Mouse (Mus musculus) cortical plate, adult 2 months (tissue): ENCODE results near the gene Pip4k2a. TPM values are rescaled to one million over a fixed set of nuclear protein-coding genes. Genes with fewer than 3 reads are reported as not detected.

Experiments
- H3K27ac ChIP-seq: fragments of 200-500 bp; 2 replicates; pipeline ENCODE4 v1.5.1; 2012; ENCODE audit warnings: low read length, control low read depth, inconsistent platforms; ENCODE audit not compliant: insufficient read depth
- H3K4me1 ChIP-seq: fragments of 200-500 bp; 2 replicates; pipeline ENCODE4 v1.6.1; 2011; ENCODE audit warnings: low read length; ENCODE audit not compliant: control insufficient read depth, insufficient read depth
- H3K4me3 ChIP-seq: fragments of 200-500 bp; 2 replicates; pipeline ENCODE4 v1.5.1; 2011; ENCODE audit warnings: mild to moderate bottlenecking, low read length, control low read depth; ENCODE audit not compliant: insufficient read depth
- CTCF ChIP-seq: fragments of 200-500 bp; IDR thresholded peaks from 2 replicates; pipeline ENCODE4 v1.5.1; 2011; ENCODE audit warnings: mild to moderate bottlenecking, control low read depth, low read length; ENCODE audit not compliant: insufficient read depth; ENCODE audit errors: extremely low read depth
- POLR2A ChIP-seq: fragments of 200-500 bp; IDR thresholded peaks from 2 replicates; pipeline ENCODE4 v1.6.1; 2011; ENCODE audit warnings: mild to moderate bottlenecking, low read length, control low read depth; ENCODE audit not compliant: insufficient read depth; ENCODE audit errors: extremely low read depth
- polyA plus RNA-seq: library from polyadenylated mRNA; depleted of rRNA; stranded (reverse); fragments of >200 nt; gene quantifications from 2 replicates; pipeline ENCODE4 v1.2.3, GENCODE M21; 2012

Pip4k2a gene
- polyA plus RNA-seq, 1 experiment: 58.8 TPM

DNA sequence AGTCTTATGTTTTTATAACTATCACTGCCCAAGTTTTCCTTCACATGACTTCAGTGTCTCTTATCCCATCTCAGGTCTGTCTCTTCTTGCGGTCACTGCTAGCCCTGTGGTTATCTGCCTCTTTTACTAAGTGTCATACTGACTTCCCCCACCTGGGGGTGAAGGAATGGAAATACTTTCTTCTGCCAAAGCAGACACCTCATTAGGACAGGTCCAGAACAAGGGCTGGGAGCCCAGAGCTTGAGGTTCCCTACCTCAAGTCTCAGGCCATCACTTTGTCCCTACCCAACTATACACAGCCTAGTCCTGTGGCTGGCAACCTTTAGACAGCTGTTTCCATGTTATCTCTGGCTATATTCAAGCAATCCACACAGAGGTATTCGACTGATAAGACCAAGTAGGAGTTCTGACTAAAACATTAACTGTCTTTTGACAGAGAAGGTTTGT is 62.3 kb downstream of the Pip4k2a start:
- H3K4me1 ChIP-seq: no peaks in the 10 kb centered on the region; the same call in 1 of the 2 replicates
- TF ChIP-seq CTCF (no peak), POLR2A (no peak)
- H3K4me3 ChIP-seq: no peak overlapping the region
- H3K27ac ChIP-seq: no peak overlapping the region

- TF ChIP-seq POLR2A (no peak), CTCF (no peak)
- no peak overlapping the region for H3K4me3 ChIP-seq
- H3K4me1 ChIP-seq: peaks cover 2% of the 10 kb centered on the region; the same call in 1 of the 2 replicates
- no peak overlapping the region for H3K27ac ChIP-seq
Observed at GRCm38 (mm10) chr2:18934131-18934530, 63.8 kb downstream of the Pip4k2a start.

DNA sequence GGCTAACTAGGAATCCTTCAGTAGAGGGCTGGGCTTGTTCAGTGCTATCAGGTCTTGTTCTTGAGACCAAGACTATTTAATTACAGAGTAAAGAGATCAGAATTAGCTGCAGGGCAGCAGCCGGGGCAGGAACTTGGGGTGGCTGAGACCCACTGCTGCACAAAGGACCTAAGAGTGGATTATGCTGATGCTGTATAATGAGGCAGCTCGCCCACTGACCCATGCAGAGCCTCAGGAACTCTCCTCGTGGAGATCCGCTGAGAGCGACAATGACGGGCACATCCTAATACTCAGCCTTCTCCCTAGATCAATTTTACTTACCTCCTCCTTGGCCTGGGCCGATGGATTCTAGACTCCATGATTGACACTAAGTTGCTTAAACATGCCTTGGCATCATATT is 64.5 kb downstream of the Pip4k2a start:
- TF ChIP-seq CTCF (no peak), POLR2A (no peak)
- Histone ChIP-seq H3K27ac (no peak overlapping the region), H3K4me3 (no peak overlapping the region)

DNA sequence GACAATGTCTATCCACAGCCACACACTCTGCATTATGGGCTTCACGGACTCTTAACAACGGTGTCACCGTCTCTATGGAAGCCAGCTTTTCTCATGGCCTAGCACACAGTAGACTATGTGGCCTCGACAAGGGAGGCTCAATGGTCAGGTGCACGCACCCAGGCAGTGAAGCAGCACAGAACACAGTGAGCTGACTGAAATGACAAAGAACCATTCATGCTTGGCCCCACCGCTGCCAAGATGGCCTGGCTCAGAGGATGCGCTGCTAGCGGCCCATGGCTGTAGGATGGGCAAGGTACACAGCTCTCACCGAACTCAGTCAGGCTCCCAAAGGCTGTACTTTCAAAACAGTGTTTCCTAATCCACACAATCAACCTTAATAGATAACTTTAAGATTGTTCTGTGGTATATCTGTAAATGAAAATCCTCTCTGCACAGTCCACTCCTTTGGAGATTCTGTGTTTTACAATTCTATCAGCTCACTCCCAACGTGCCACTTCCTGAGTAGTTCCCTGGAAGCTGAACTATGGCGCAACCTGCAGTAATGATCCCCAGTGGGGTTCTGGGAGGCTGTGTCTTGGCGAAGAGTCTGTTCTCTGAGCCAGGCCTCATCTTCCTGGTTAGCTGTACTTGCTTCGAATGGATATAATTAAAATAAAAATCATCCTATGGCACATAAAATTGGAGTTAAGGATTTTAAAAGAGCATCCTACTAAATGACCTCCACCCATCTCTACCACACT is 67.4 kb downstream of the Pip4k2a start:
- no peak for TF ChIP-seq POLR2A
- no peak for TF ChIP-seq CTCF
- H3K4me1 ChIP-seq: peaks cover 2% of the 10 kb centered on the region; the same call in 1 of the 2 replicates
- H3K27ac ChIP-seq: no peak overlapping the region
- no peak overlapping the region for H3K4me3 ChIP-seq

More for the DNA sequence above, 64.5 kb downstream of the Pip4k2a start:
- peaks cover 2% of the 10 kb centered on the region; the same call in 1 of the 2 replicates for H3K4me1 ChIP-seq

GRCm38 (mm10) chr2:18928597-18929257 is 69.2 kb downstream of the Pip4k2a start:
- Histone ChIP-seq H3K27ac (no peak overlapping the region), H3K4me3 (no peak overlapping the region), H3K4me1 (peaks cover 2% of the 10 kb centered on the region; the same call in 1 of the 2 replicates)
- TF ChIP-seq CTCF: no peak

- TF ChIP-seq CTCF (no peak), POLR2A (no peak)
- peaks cover 2% of the 10 kb centered on the region; the same call in 1 of the 2 replicates for H3K4me1 ChIP-seq
- H3K27ac ChIP-seq: no peak overlapping the region
- H3K4me3 ChIP-seq: no peak overlapping the region
Observed at GRCm38 (mm10) chr2:18928196-18928595, 69.7 kb downstream of the Pip4k2a start.

- Histone ChIP-seq H3K27ac (no peak overlapping the region), H3K4me1 (no peaks in the 10 kb centered on the region), H3K4me3 (no peak overlapping the region)
- TF ChIP-seq CTCF: no peak
- TF ChIP-seq POLR2A: no peak
Observed at GRCm38 (mm10) chr2:18923806-18924595, 73.9 kb downstream of the Pip4k2a start.

DNA sequence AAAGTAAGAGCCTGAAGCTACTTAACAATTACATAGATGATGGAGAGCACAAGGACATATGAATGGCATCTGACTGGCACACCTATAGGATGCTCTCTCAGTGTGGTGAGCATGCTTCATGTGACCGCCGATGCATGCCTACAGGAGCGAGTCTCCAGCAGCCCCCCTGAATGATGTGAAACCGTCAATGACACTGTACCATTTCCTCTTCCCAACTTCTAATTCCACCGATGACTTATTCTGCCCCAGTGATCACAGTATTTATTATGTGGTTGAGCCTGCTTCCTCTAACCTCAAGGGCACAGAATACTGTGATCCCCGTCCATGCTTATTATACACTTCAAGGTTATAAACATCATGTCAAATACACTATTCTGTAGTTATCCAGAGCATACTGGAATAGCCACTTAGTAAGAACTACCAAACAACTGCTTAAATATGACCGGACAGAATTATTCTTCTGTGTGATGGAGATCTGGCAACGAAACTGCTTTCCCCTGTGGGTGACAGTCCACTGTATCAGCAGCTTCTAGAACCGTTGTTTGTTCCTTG is 74.8 kb downstream of the Pip4k2a start:
- H3K27ac ChIP-seq: no peak overlapping the region
- TF ChIP-seq CTCF (no peak), POLR2A (no peak)
- H3K4me1 ChIP-seq: no peaks in the 10 kb centered on the region
- no peak overlapping the region for H3K4me3 ChIP-seq

DNA sequence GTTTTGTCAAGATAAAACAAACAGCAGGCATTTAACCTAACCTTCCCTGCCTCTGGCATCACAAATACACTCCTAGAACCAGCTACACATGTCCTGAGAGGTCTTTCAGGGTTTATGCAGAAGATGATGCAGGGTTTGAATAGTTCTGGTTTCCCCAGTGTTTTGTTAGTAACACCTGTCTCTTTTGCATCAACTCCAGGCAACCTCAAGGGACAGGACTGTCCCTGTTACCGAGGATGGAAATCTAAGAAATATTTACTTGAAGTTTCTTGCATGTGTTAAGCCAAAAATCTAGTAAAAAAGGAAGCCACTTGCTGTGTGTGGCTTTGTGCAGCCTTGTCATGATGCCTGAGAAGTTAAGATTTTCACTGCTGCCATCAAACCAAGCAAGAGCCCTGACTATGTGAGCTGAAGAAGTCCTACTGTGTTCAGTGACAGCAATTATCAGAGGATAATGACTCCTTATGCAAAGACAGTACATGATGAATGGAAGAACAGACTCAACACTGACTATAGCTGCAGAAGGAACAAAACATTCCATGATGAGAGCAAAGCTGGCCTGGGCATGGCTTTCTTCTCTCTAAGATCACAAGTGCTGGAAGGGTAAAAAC is 76.3 kb downstream of the Pip4k2a start:
- Histone ChIP-seq H3K27ac (no peak overlapping the region), H3K4me3 (no peak overlapping the region), H3K4me1 (no peaks in the 10 kb centered on the region)
- TF ChIP-seq CTCF: no peak
- TF ChIP-seq POLR2A: no peak
